Mouse (Mus musculus) hindbrain, embryonic 10.5 days (tissue): ENCODE data around the gene Huwe1. TPM values are rescaled to one million over a fixed set of nuclear protein-coding genes. Genes with fewer than 3 reads are reported as not detected.

Source experiments
- DNase-seq: peaks from one replicate; pipeline ENCODE4 v3.0.0-alpha.2; 2017; ENCODE audit warnings: low spot score
- H3K27ac ChIP-seq: fragments of 300-500 bp; sonication (generic); 2 replicates; pipeline ENCODE4 v1.5.1; 2016; ENCODE audit warnings: mild to moderate bottlenecking, moderate library complexity
- H3K27me3 ChIP-seq: fragments of 300-500 bp; sonication (generic); 2 replicates; pipeline ENCODE4 v1.6.1; 2016; ENCODE audit warnings: mild to moderate bottlenecking; ENCODE audit not compliant: poor library complexity, insufficient read depth, severe bottlenecking
- H3K36me3 ChIP-seq: fragments of 300-500 bp; sonication (generic); 2 replicates; pipeline ENCODE4 v1.6.1; 2016; ENCODE audit warnings: mild to moderate bottlenecking, moderate library complexity
- H3K4me1 ChIP-seq: fragments of 300-500 bp; sonication (generic); replicated peaks from 2 replicates; pipeline ENCODE4 v1.6.1; 2016; ENCODE audit warnings: mild to moderate bottlenecking
- H3K4me3 ChIP-seq: fragments of 300-500 bp; sonication (generic); 2 replicates; pipeline ENCODE4 v1.5.1; 2016; ENCODE audit warnings: mild to moderate bottlenecking, moderate library complexity
- H3K9me3 ChIP-seq: fragments of 300-500 bp; sonication (generic); 2 replicates; pipeline ENCODE4 v1.6.1; 2016; ENCODE audit warnings: mild to moderate bottlenecking, moderate library complexity
- WGBS: fragments of 180-500 bp; shearing (Covaris S2); methylation state at CpG from one replicate; pipeline ENCODE4 v1.1.7; 2016; 5-methylcytosine and 5-hydroxymethylcytosine counted together
- polyA plus RNA-seq: library from polyadenylated mRNA; unstranded; fragments of >200 nt; fragmentation: Nextera tagmentation; extraction: Ambion mirVana; gene quantifications from 2 replicates; pipeline ENCODE4 v1.2.1, GENCODE M21; 2016

The Huwe1 gene
- polyA plus RNA-seq, 1 experiment from 2014 or later = 48.4 TPM

GRCm38 (mm10) chrX:151828971-151829370, 28.4 kb downstream of the Huwe1 start:
- DNase-seq = no peak
- peaks cover 13% of the 10 kb centered on the region; the same call in 1 of the 2 replicates for H3K27me3 ChIP-seq
- no peak overlapping the region for H3K4me3 ChIP-seq
- no peaks in the 10 kb centered on the region for H3K9me3 ChIP-seq
- 96% methylated on average over 1 of the region's 1 CpGs for WGBS
- no peaks in the 10 kb centered on the region for H3K4me1 ChIP-seq
- peaks cover 6% of the 10 kb centered on the region for H3K36me3 ChIP-seq
- no peak overlapping the region for H3K27ac ChIP-seq

DNA sequence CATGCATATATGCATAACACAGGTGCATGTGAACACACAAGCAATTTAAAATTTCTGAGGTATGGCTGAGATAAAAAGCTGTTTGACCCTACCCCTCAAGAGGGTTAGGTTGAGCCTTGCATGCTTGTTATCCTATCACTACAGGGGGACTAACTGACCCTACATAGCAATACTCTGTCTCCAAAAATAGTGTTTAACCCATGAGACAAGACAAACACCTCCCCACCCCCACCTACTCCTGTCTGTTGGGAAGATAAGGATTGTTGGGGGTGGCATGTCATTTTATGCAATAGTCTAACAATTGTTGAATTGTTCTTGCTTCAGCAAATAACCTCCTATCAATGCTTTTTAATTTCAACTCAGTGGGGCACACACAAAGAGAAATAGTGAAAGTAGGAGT, 30.7 kb downstream of the Huwe1 start:
- H3K36me3 ChIP-seq = peaks cover under 1% of the 10 kb centered on the region; the same call in 1 of the 2 replicates
- DNase-seq = no peak
- no peaks in the 10 kb centered on the region for H3K4me1 ChIP-seq
- H3K4me3 ChIP-seq = no peak overlapping the region
- H3K9me3 ChIP-seq = no peaks in the 10 kb centered on the region
- no peak overlapping the region for H3K27ac ChIP-seq
- H3K27me3 ChIP-seq = peaks cover 13% of the 10 kb centered on the region; the same call in 1 of the 2 replicates

- Histone ChIP-seq H3K4me1 (no peaks in the 10 kb centered on the region), H3K9me3 (no peaks in the 10 kb centered on the region), H3K27me3 (peaks cover 5% of the 10 kb centered on the region; the same call in 1 of the 2 replicates), H3K4me3 (no peak overlapping the region), H3K36me3 (no peaks in the 10 kb centered on the region), H3K27ac (no peak overlapping the region)
- DNase-seq = no peak
Measured at GRCm38 (mm10) chrX:151832982-151833381, 32.4 kb downstream of the Huwe1 start.

- DNase-seq = no peak
- Histone ChIP-seq H3K27me3 (peaks cover 15% of the 10 kb centered on the region), H3K36me3 (peaks cover 90% of the 10 kb centered on the region), H3K4me1 (no peaks in the 10 kb centered on the region), H3K4me3 (no peak overlapping the region), H3K27ac (no peak overlapping the region), H3K9me3 (no peaks in the 10 kb centered on the region)
- 94% methylated on average over 8 of the region's 8 CpGs for WGBS
Measured at GRCm38 (mm10) chrX:151859436-151859835, 58.8 kb downstream of the Huwe1 start.

- Histone ChIP-seq H3K27me3 (peaks cover 78% of the 10 kb centered on the region), H3K4me3 (no peak overlapping the region), H3K9me3 (no peaks in the 10 kb centered on the region), H3K27ac (no peak overlapping the region), H3K4me1 (no peaks in the 10 kb centered on the region), H3K36me3 (peaks cover 99% of the 10 kb centered on the region)
- no peak for DNase-seq
- WGBS = 81% methylated on average over 1 of the region's 1 CpGs
Measured at GRCm38 (mm10) chrX:151910692-151911091, 110.1 kb downstream of the Huwe1 start.

GRCm38 (mm10) chrX:151912267-151912666, 111.7 kb downstream of the Huwe1 start:
- no peak for DNase-seq
- H3K27me3 ChIP-seq = peaks cover 79% of the 10 kb centered on the region
- no peaks in the 10 kb centered on the region for H3K4me1 ChIP-seq
- no peak overlapping the region for H3K4me3 ChIP-seq
- H3K36me3 ChIP-seq = peaks cover 99% of the 10 kb centered on the region
- no peak overlapping the region for H3K27ac ChIP-seq
- no peaks in the 10 kb centered on the region for H3K9me3 ChIP-seq
- WGBS = 93% methylated on average over 4 of the region's 4 CpGs

- H3K4me3 ChIP-seq = no peak overlapping the region
- no peaks in the 10 kb centered on the region for H3K4me1 ChIP-seq
- H3K27ac ChIP-seq = no peak overlapping the region
- no peaks in the 10 kb centered on the region for H3K9me3 ChIP-seq
- peaks cover 99% of the 10 kb centered on the region for H3K36me3 ChIP-seq
- H3K27me3 ChIP-seq = peaks cover 83% of the 10 kb centered on the region
- WGBS = 95% methylated on average over 6 of the region's 6 CpGs
- no peak for DNase-seq
Measured at GRCm38 (mm10) chrX:151929390-151929789, 128.8 kb downstream of the Huwe1 start.

DNA sequence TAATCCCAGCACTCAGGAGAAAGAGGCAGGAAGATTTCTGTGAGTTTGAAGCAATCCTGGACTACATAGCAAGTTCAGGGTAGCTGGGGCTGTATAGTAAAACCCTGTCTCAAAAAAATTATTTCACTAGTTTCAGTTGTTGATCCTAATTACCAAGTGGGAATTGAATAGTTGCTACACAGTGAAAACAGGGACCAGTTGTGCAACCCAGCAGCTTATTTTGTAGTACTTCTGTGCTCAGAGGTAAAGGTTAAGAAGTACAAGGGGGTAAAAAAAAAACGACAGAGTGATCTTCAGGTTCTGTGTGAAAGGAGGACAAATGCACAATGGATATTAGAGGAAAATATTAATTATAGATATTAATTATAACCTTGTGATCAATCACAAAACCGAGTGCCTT, 138.2 kb downstream of the Huwe1 start:
- H3K36me3 ChIP-seq = peaks cover 21% of the 10 kb centered on the region
- no peaks in the 10 kb centered on the region for H3K9me3 ChIP-seq
- H3K27me3 ChIP-seq = peaks cover 46% of the 10 kb centered on the region
- no peaks in the 10 kb centered on the region for H3K4me1 ChIP-seq
- H3K27ac ChIP-seq = no peak overlapping the region
- no peak for DNase-seq
- H3K4me3 ChIP-seq = no peak overlapping the region
- WGBS = 62% methylated on average over 2 of the region's 2 CpGs

DNA sequence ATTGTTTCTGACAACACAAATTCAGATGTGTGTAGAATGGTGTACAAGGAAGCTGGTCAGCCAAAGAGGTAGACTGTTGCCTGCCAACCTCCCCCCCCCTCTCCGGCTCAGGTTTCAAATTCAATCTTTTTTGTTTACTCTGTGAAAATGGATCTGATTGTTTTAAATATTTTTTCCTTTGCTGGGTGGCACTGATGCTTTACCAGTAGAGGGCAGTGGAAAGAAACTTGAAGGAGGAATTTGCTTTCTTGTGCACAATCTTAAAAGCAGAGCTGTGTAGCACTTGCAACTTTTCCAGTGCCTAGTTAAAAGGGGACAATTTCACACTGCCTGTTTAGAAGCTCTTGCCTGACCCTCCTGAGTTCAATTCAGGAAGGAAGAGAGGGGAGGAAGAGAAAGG, 146.4 kb downstream of the Huwe1 start:
- peaks cover 21% of the 10 kb centered on the region for H3K27me3 ChIP-seq

DNA sequence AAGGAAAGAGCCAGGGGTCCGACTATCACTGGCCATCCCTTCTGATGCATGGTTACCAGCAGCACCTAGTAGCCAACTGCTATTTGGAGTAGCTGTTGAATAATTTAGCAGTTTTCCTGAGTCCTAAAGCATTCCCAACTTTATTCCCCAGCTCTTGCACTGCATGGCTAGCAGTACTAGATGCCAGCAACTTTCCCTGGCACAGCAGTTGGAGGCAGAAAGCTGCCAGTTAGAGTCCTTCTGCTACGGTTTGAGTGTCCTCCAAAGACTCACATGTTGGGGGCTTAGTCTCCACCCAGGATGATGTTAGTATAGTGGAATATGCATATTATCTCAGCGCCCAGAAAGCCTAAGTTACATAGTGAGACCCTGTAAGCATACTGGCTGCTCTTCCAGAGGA, 147.2 kb downstream of the Huwe1 start:
- no peaks in the 10 kb centered on the region for H3K4me1 ChIP-seq
- peaks cover 21% of the 10 kb centered on the region for H3K27me3 ChIP-seq
- no peak overlapping the region for H3K27ac ChIP-seq
- H3K9me3 ChIP-seq = no peaks in the 10 kb centered on the region
- WGBS = 70% methylated on average over 3 of the region's 3 CpGs
- H3K36me3 ChIP-seq = no peaks in the 10 kb centered on the region
- H3K4me3 ChIP-seq = no peak overlapping the region
- DNase-seq = no peak

More for the DNA sequence above, 146.4 kb downstream of the Huwe1 start:
- Histone ChIP-seq H3K4me1 (no peaks in the 10 kb centered on the region), H3K4me3 (no peak overlapping the region), H3K27ac (no peak overlapping the region), H3K9me3 (no peaks in the 10 kb centered on the region), H3K36me3 (no peaks in the 10 kb centered on the region)
- 55% methylated on average over 1 of the region's 1 CpGs for WGBS
- DNase-seq = no peak

DNA sequence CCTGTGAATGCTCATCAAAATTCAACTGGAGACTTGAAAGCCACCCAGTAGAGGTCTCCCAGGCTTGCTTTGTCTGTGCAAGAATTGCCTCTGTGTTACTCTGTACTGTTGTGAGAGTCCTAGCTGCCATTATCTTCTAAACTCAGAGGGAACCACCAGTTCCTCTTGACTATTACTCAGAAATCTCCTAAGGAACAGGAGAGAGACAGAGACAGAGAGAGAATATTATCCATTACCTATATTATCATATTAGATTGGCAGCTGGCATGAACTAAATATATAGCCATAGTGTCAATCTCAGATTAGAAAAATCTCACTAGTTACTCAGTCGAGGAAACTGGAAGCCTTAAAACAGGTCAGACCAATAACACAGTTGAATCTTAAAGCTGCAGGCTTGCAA, 149.6 kb downstream of the Huwe1 start:
- Histone ChIP-seq H3K36me3 (no peaks in the 10 kb centered on the region), H3K9me3 (no peaks in the 10 kb centered on the region), H3K4me1 (no peaks in the 10 kb centered on the region), H3K27ac (no peak overlapping the region), H3K27me3 (peaks cover 21% of the 10 kb centered on the region; the same call in 1 of the 2 replicates), H3K4me3 (no peak overlapping the region)
- no peak for DNase-seq
- WGBS = 71% methylated on average over 1 of the region's 1 CpGs

DNA sequence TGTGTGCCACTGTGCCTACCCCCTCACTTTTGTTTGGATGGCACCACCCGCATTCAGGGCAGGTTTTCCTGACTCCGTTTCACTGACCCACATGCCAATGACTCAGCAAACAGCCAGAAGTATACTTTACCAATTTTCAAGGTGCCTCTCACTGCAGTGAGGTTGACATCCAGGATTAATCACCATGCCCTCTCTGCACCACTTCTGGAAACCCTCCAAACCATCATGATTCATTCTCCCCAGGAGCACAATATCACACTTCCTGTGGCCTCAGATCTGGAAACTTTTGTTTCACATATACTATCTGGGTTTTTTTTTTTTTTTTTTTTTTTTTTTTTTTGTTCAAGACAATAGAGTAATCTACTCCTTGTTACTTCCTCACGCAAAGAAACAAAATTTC, 150.6 kb downstream of the Huwe1 start:
- Histone ChIP-seq H3K9me3 (no peaks in the 10 kb centered on the region), H3K36me3 (no peaks in the 10 kb centered on the region)

More for the DNA sequence above, 150.6 kb downstream of the Huwe1 start:
- 82% methylated on average over 3 of the region's 3 CpGs for WGBS
- no peak for DNase-seq
- no peaks in the 10 kb centered on the region for H3K4me1 ChIP-seq
- H3K27ac ChIP-seq = no peak overlapping the region
- H3K27me3 ChIP-seq = peaks cover 21% of the 10 kb centered on the region; the same call in 1 of the 2 replicates
- no peak overlapping the region for H3K4me3 ChIP-seq
